Mouse (Mus musculus): ENCODE measurements around the gene Pde10a. TPM values are rescaled to one million over a fixed set of nuclear protein-coding genes. Genes with fewer than 3 reads are reported as not detected.
"Not testable (repeated sequence)": the region's sequence is repeated elsewhere in the genome, so short reads cannot be mapped to it uniquely, and the experiment has no call there.

Gene Pde10a
- total RNA-seq, 2 experiments from 2014 or later = 2.5 to 4.5 TPM

DNA sequence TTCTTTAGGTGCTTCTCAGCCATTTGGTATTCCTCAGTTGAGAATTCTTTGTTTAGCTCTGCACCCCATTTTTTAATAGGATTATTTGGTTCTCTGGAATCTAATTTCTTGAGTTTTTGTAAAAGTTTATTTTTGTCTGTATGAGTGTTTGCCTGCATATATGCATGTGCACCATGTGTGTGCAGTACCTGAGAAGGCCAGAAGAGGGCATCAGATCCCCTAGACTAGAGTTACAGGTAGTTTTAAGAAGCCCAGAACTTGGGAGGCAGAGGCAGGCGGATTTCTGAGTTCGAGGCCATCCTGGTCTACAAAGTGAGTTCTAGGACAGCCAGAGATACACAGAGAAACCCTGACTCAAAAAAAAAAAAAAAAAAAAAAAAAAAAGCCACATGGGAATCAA, 187.6 kb downstream of the Pde10a start:
- intact Hi-C loops (cut with DNase I) = not testable (repeated sequence)

DNA sequence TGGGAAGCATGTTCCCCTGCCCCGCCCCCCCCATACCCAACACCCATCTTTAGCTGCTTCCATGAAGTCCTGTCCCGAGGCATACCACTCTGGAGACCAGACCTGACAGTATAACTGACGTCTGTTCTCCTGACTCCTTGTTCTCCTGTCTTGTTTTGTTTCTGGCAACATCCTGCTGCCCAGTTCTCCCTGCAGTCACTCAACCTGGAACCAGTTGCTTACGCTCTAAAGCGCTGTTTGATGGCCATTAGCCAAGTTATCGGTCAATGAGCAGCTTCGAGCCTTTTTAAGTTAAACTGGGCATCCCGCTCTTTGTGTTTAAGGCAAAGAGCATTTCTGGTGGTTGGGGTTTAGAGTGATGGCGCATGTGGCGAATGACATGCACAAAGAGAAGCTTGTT, 195.8 kb downstream of the Pde10a start:
- no peak for DNase-seq (ENCODE audit: low spot score)
- intact Hi-C loops (cut with DNase I) = no loop called here

More for the DNA sequence above, 187.6 kb downstream of the Pde10a start:
- DNase-seq (ENCODE audit: low spot score) = not testable (repeated sequence)

DNA sequence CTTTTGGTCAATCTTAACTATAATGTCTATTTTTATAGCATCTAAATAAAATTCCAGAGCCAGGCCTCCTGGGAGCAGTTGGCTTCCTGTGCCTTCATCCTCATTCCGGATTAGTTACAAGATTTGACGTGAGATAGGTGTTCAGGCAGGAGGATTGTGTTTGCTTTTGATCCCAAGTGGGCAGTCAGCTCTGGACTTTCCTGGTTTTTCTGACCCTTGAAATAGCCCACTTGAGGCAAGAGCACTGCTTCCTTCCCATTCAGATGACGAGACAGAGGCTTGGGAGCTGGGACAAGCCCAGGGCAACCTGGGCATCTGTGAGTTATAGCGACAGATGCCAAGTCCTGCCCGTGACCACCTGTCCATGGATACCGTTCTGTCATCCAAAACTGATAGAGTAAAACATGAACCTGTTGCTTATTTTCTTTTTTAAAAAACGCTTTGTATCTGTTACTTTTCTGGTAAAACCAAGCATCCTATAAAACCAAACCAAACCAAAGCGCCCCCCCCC, 199.3 kb downstream of the Pde10a start:
- DNase-seq (ENCODE audit: low spot score) = no peak
- intact Hi-C loops (cut with DNase I) = no loop called here

DNA sequence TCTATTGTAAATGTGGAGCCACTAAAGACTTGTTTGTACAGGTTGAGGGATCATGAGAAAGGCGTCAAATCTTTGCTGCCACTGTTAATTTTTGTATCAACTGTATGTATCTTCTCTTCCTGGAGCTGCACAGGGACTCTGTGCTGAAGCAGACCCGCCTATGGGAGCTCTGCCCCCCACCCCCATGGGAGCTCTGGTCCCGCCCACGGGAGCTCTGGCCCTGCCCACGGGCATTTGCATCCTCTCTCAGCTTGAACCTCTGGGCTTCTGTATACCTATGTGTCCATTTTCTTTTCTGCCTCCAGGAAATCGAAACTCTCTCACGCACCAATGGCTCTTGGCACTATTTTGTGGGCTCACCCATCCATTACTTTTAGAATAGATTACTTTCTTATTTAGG, 203.5 kb downstream of the Pde10a start:
- no peak for DNase-seq (ENCODE audit: low spot score)
- intact Hi-C loops (cut with DNase I) = no loop called here

DNA sequence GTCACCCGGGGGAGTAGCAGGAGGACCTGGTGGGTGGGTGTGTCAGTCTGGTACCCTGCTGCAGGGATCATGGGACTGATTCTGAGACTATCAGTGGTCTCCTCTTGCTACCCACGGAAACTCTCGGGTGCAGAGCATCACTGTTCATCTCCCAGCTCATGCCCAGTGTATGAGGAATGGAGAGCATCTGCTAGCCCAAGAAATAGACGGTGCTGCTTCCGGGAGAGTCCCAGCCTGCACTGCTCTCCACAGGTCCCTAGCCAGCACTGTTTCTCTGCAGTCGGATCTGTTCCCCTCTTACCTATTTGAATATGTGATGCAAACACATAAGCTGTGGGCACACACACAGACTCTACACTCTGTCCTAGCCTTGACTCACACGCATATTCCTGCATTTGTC, 204.6 kb downstream of the Pde10a start:
- DNase-seq (ENCODE audit: low spot score) = no peak
- intact Hi-C loops (cut with DNase I) = loop anchor here (5.0 kb wide), 1 partner anchor 118 kb away; no protein-coding TSS in a partner anchor

DNA sequence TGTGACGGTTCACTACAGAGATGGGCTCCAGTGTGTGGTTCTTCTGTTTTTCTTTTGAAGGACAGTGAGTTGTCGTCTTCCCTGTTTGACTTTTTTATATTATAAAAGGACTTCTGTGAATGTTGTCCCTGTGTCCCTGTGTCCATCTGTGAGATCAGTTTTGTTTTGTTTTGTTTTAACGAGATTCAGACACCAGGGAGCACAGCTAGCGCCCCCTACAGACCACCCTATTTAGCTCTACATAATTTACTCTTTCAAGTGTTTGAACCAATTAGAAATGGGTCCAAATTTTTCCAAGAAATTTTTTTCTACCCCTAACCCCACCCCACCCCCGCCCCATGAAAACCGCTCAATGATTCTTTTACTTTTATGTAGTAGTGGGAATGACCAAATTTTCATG, 205.9 kb downstream of the Pde10a start:
- no peak for DNase-seq (ENCODE audit: low spot score)
- intact Hi-C loops (cut with DNase I) = loop anchor here (5.0 kb wide), 1 partner anchor 119 kb away; no protein-coding TSS in a partner anchor

DNA sequence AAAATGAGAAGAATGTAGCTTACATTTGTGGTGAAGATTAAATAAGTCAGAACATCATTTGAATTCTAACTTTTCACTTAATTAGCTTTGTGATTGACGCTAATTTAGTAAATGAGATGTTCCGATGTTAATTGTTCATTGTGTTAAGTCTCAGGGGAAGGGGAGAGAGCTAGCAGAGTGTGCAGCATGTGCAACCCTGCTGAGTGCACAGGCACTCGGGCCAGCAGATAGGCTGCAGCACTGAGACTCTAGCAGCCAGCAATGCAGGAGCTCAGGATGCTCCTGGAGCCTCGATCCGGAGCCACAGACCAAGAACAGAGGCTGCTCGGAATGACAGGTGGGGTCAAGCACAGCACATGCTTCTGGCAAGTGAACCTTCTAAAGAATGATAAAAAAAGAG, 211.1 kb downstream of the Pde10a start:
- DNase-seq (ENCODE audit: low spot score) = no peak
- intact Hi-C loops (cut with DNase I) = no loop called here

DNA sequence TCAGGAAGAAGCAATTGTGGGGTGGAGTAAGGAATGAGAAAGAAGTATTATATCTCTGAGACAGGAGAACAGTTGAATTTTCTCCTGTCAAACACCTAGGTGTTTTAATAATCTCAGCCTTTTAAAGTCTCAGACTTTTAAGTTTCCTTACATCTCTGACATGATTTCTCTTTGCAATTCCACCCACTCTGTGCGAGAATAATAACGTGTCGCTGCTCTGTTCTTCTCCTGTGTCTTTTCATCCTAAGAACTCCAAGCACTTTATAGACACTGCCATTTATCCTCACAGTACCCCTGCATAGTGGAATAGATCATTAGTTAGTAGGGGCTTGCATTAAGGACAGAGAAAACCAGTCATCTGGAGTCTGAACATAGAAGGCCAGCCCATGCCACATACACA, 217.6 kb downstream of the Pde10a start:
- intact Hi-C loops (cut with DNase I) = no loop called here
- no peak for DNase-seq (ENCODE audit: low spot score)

DNA sequence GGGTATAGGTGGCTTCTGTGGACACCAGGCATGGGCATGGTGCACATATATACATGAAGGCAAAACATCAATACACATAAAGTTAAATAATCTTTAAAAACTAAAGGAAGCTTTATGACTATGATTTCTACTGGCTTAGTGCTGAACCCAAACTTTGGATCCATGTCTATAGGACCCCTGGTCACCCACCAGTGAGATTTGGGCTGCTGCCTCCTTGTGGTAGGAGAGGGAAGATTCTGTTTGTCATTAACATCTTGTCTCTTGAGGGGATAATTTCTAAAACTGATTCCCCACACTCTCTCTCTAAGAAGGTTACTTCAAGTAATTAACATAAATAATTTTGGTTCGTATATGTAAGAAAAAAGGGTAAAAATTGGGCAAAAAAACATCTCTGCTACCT, 220.2 kb downstream of the Pde10a start:
- intact Hi-C loops (cut with DNase I) = loop anchor here (5.0 kb wide), 1 partner anchor 133 kb away; no protein-coding TSS in a partner anchor
- DNase-seq (ENCODE audit: low spot score) = no peak

DNA sequence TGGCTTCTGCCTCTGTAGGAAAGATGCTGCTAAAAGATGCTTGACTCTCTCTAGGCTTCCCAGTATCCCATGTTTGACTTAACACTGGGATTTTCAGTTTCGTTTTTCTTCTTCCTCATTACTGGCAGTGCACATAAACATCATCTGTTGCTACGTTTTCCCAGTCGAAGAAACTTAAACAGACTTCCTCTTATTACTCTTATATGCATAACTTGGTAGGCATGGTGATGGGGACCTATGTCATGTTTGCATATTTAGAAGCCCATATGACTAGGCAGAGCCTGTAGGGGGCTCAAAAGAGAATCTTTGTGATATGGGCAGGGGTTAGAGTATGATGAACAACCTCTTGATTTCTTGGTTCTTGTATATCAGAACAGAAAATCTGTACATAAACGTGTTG, 224.3 kb downstream of the Pde10a start:
- DNase-seq (ENCODE audit: low spot score) = no peak
- intact Hi-C loops (cut with DNase I) = loop anchor here (5.0 kb wide), 1 partner anchor 137 kb away; no protein-coding TSS in a partner anchor

DNA sequence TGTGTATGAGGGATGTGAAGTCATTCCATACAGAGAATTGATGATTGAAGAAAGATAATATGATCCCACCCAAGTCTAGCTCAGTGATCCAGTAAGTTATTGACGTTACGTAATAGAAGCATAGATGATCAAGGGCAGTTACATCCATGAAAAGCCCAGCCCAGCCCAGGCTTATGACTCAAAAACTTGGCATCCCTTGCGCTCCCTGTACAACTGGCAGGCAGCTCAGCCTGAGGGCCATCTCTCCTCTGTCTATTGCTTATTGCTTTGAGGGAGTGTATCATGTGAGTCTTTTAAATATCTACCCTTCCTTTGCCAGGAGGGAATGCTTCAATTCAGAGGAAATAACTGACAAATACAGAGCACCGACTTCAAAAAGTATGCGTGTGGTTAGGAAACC, 232.4 kb downstream of the Pde10a start:
- no peak for DNase-seq (ENCODE audit: low spot score)
- intact Hi-C loops (cut with DNase I) = no loop called here

DNA sequence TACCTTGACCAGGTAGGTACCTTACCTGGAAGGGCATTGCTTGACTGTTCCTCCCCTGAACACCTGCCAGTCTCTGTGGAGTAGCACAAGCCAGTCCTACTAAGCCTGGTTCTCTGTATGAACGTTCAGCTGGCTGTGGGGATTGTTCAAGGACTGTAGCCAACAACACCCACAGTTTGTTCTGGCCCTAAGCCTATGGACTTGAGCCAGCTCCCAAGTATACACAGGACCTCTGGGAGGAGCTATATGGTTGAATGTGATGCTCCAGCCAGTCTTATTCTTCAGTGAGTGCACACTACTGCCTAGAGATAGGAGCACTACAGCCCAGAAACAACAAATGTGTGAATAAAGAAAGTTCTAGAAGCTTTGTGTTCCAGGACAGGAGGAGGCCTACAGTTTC, 238.1 kb downstream of the Pde10a start:
- DNase-seq (ENCODE audit: low spot score) = no peak

DNA sequence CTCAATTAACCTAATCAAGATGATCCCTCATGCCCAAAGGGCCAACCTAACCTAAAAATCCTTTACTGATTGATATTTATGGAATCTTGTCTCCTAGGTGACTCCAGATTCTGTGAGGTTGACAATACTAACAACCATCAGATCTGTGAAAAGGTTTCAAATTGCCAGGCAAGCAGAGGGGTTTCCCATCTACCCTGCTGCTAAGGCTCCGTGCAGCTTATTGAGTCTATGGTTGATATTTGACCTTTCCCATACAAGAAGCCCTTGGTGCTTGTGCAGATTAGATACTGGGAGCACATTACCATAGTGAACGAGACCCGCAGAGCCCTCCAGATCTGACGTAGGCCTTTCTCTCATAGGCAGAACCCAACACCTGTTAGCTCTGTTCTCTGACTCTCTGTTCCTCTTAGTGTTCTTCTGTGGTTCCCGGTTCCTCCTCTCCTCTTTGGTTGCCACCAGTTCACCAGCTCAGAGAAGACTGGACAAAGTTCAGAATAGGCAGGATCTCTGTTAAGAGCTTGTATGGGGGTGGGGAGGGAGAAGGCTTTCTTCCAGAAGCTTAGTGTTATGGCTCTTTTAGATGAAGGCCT, 240.9 kb downstream of the Pde10a start:
- no peak for DNase-seq (ENCODE audit: low spot score)
- intact Hi-C loops (cut with DNase I) = no loop called here

More for the DNA sequence above, 238.1 kb downstream of the Pde10a start:
- intact Hi-C loops (cut with DNase I) = no loop called here

DNA sequence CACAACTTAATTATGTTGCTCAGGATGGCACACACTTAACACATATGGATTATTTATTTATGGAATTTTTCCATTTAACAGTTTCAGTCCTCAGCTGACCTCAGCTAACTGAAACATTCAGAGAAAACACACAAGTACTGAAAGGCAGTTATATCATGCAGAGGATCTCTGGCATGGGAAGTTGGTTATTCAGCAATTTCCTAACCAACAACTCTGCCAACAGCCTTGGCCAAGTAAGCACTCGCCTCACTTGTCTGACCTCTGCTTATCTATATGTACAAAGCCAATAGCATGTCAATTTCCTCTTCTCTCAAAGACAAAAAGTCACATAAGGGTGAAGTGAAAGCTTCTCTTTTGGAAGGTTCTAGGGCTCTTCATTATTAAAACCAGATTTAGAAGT, 244.0 kb downstream of the Pde10a start:
- DNase-seq (ENCODE audit: low spot score) = no peak
- intact Hi-C loops (cut with DNase I) = no loop called here

DNA sequence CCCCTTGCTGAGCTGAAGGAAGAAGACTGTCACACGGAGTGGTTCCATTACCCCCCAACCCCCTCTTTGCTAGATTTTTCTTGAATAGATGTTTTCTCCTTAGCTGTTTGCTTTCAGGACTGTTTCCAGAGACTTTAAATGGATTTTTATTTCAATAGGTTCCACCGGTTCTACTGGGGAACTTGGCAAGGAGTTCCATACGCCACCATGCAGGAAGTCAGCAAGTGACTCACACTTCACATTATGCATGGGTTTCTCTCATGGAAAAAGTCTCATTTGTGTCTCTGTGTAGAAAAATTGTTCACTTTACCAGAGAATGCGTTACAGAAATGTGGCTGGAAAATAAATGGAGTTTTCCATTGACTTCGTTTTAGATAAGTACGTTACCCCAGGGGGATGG, 248.2 kb downstream of the Pde10a start:
- DNase-seq (ENCODE audit: low spot score) = no peak
- intact Hi-C loops (cut with DNase I) = no loop called here

DNA sequence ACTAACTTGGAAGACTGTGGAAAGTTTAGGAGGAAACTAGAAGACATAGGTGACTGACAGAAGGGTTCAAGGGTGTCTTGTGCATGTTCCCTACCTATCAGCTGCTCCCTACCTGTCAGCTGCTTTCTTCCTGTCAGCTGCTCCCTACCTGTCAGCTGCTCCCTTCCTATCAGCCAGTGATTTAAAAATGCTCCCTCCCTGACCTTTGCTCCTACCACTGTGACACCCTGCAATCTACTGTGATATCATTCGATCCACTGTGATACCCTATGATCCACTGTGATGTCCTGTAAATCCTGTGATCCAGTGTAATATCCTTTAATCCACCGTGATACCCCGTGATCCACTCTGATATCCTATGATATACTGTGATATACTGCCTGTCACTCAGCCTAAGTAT, 249.1 kb downstream of the Pde10a start:
- no peak for DNase-seq (ENCODE audit: low spot score)
- intact Hi-C loops (cut with DNase I) = no loop called here

DNA sequence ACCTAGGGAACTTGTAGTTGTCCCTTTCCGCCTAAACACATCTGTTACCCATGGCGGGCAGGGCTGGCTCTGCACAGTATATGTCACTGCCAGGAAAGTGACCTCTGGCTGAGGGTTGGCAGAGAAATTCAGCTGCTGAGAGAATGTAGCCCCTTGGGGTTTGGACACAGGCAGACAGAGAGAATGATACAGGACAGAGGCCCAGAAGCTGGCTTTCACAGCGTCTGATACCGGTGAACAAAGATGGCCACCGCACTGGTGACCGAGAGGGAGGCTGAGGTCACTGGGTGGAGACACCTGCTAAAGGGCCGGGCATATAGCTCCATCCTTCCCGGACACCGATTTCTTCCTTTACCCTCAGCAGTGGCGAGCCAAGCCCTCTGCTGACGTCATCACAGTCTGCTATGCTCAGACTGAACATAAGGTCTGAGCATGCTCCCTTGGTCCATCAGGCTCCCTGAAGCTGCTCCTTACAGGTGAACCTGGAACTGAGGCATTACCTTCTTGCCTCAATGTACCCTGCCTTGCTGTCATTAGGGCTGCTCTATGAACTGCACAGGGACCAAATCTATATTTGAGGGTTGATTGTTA, 250.5 kb downstream of the Pde10a start:
- intact Hi-C loops (cut with DNase I) = no loop called here
- no peak for DNase-seq (ENCODE audit: low spot score)

DNA sequence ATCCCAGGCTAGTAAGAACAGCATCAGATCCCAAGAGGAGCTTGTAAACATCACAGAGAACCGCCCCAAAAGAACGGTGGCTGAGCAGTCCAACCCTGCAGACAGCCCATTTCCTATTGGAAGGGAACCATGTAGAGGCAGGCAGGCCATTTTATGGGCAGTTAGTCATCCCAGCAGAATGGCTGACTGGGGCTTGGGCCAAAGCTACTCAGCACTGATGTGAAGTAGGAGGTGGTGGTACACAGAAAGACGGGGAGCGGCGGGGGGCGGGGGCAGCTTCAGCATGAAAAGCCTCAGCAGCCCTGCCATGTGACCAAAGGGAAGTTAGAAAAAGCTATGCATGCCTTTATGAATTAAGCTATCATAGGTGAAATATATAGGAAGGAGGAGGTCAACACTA, 252.5 kb downstream of the Pde10a start:
- intact Hi-C loops (cut with DNase I) = no loop called here

DNA sequence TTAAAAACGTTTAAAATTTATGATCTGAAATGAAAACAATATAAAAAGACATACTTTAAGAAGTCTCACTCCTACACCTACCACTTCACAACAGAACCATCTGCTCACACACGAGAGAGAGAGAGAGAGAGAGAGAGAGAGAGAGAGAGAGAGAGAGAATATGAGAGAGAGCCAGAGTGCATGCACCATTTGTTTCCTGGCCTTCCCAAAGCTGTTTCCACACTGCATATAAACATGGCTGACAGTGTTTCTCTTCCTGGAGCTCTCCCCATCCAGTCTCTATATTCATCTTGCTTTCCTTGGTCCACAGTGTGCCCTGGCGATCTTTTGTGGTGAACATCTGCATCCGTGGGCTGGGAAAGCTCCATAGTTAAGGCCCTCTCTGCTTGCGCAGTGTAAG, 253.7 kb downstream of the Pde10a start:
- intact Hi-C loops (cut with DNase I) = no loop called here
- no peak for DNase-seq (ENCODE audit: low spot score)

More for the DNA sequence above, 252.5 kb downstream of the Pde10a start:
- no peak for DNase-seq (ENCODE audit: low spot score)

DNA sequence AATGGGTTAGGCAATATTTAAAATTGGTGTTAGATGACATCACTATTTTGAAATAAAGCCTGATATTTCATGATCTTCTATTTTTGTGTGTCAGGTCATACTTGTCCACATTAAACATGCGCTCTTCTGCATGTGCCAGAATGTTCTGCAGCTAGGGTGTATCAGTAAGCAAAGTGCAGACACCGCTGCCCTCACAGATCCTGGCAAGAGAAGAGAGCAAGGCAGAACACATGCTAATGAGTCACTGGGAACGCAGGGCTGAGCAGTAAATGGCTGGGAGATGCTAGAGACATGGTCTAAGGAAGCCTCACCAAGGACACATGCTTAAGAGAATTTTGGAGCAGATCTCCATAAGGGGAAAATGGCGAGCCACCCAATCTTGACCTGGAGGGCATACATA, 255.3 kb downstream of the Pde10a start:
- intact Hi-C loops (cut with DNase I) = no loop called here
- DNase-seq (ENCODE audit: low spot score) = no peak

DNA sequence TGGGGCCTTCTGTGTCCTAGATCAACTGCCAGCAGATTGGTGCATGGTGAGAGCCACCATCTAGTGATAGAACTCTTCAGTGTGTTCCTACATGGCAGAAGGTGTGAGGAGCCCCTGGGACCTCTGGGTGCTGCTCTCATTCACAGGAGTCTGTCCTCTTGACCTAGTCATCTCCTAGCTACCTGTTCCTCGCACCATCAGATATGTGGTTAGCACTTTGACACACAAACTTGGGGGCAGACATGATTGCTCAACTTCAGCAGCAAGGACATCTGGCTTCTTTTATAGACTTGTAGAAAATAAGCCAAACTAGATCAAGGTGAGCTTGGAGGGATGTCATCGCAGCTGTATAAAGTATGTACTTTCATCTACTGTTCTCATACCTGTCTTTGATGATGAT, 255.9 kb downstream of the Pde10a start:
- intact Hi-C loops (cut with DNase I) = no loop called here

DNA sequence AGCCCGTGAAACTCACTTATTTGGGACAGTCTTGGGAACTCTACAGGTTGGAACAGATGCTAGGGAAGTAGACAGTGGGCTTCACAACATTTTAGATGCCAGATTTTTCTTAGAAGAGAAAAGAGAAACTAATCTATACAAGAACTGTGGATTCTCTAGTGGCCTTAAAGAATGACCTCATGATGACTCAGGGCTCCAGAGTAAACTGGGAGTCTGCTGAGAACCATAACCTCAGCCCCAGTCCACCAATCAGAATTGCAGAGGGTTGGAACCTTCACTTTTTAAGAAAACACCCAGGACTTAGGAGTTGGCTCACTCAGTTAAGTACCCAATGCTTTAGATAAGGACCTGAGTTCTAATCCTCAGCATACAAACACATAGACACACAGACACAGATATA, 256.4 kb downstream of the Pde10a start:
- intact Hi-C loops (cut with DNase I) = no loop called here
- DNase-seq (ENCODE audit: low spot score) = no peak

More for the DNA sequence above, 255.9 kb downstream of the Pde10a start:
- DNase-seq (ENCODE audit: low spot score) = no peak

Measured in heart, postnatal 25 days (tissue).